8 mouse cellular contexts compared by ENCODE assay signal in genomic region chr6:97523118-97523517, GRCm38 (mm10).
A peak's percentile ranks its signal among the peaks of the same experiment; 100 is the strongest.
DNase-seq lines count a peak whose midpoint lies in the region; ATAC-seq lines count a peak whose summit lies in the region.

No protein-coding gene starts in this region.

- H3K27me3 ChIP-seq in hindbrain, embryonic 11.5 days (ENCODE audit: control insufficient read depth, insufficient read depth, low read length) = no peaks in the 10 kb centered on the region

- no peak overlapping the region for H3K4me3 ChIP-seq in hindbrain, embryonic 11.5 days (ENCODE audit: low read depth, low read length)

- DNase-seq in MEL-GATA-1-ER (ENCODE audit: extremely low read depth, low read depth) = peak; percentile 43
- peak; percentile 68 to 80 for DNase-seq in cerebellum, adult 18-20 months
- peak; percentile 94 for DNase-seq in hindbrain, embryonic 11.5 days (ENCODE audit: low spot score)
- peak; percentile 41 for DNase-seq in layer of hippocampus, adult 9-10 months (ENCODE audit: low spot score)
- peak; percentile 76 for DNase-seq in lung, postnatal 25 days (ENCODE audit: low spot score)
- DNase-seq in retina, postnatal 1 day = peak; percentile 91
- peak; percentile 69 to 74 for DNase-seq in thymus, postnatal 36 days

- H3K27ac ChIP-seq in hindbrain, embryonic 11.5 days (ENCODE audit: low read depth, low read length) = no peak overlapping the region

- H3K4me1 ChIP-seq in hindbrain, embryonic 11.5 days (replicated peaks; ENCODE audit: control insufficient read depth, insufficient read depth, low read length) = peaks cover 5% of the 10 kb centered on the region

- WGBS in hindbrain, embryonic 11.5 days = 3% methylated on average over 11 of the region's 11 CpGs

- no peak overlapping the region for H3K9ac ChIP-seq in hindbrain, embryonic 11.5 days (ENCODE audit: low read depth, low read length)

- H3K9me3 ChIP-seq in hindbrain, embryonic 11.5 days (ENCODE audit: control insufficient read depth, low read length) = no peaks in the 10 kb centered on the region

- H3K36me3 ChIP-seq in hindbrain, embryonic 11.5 days (ENCODE audit: control insufficient read depth, insufficient read depth, low read length) = no peaks in the 10 kb centered on the region

- ATAC-seq in frontal cortex, adult (ENCODE audit: low TSS enrichment) = peak; percentile 96
- peak; percentile 49 for ATAC-seq in hindbrain, embryonic 11.5 days (ENCODE audit: low FRiP score)

- H3K4me2 ChIP-seq in hindbrain, embryonic 11.5 days (replicated peaks; ENCODE audit: low read depth, low read length) = no peak overlapping the region

Comparison
In these comparisons a context has a peak if more than half of its experiments do, and no peak if none do; other contexts are left out.
1. DNase-seq: peak in every context shown above with its lines; median percentile 94 in hindbrain, embryonic 11.5 days; 91 in retina, postnatal 1 day; 76 in lung, postnatal 25 days; 74 in cerebellum, adult 18-20 months; 72 in thymus, postnatal 36 days; 43 in MEL-GATA-1-ER; 41 in layer of hippocampus, adult 9-10 months.